Mouse (Mus musculus) megakaryocyte-erythroid progenitor cell, adult 5-6 weeks (primary cell): ENCODE measurements around the gene D430019H16Rik. TPM values are rescaled to one million over a fixed set of nuclear protein-coding genes. Genes with fewer than 3 reads are reported as not detected.

ENCODE experiments used
- ATAC-seq: replicated peaks from 2 replicates; pipeline ENCODE4 v1.8.0; 2016; ENCODE audit warnings: mild to moderate bottlenecking, inconsistent platforms; ENCODE audit not compliant: severe bottlenecking, poor library complexity, low FRiP score, low TSS enrichment
- total RNA-seq, 2 experiments: library from RNA; stranded (forward) in 1 of 2; stranded (reverse) in 1 of 2; fragments of 200-1000, 215-1000 nt in 1 of 2; fragments of >200 nt in 1 of 2; fragmentation: Nextera tagmentation in 1 of 2; gene quantifications; 2 replicates each; pipeline ENCODE4 v1.2.3; 2014 to 2017

The D430019H16Rik gene
- total RNA-seq, 2 experiments from 2014 or later, result not detected

GRCm38 (mm10) chr12:105531724-105532371 is 78.2 kb downstream of the D430019H16Rik start:
- ATAC-seq, result no peak

- ATAC-seq, result no peak
Observed at GRCm38 (mm10) chr12:105534842-105535241, 81.2 kb downstream of the D430019H16Rik start.

- ATAC-seq, result no peak
Observed at GRCm38 (mm10) chr12:105535968-105536760, 82.5 kb downstream of the D430019H16Rik start.

GRCm38 (mm10) chr12:105537162-105537561 is 83.5 kb downstream of the D430019H16Rik start:
- no peak for ATAC-seq

GRCm38 (mm10) chr12:105539649-105540048 is 86.0 kb downstream of the D430019H16Rik start:
- no peak for ATAC-seq

- ATAC-seq, result no peak
Observed at GRCm38 (mm10) chr12:105541590-105542402, 88.1 kb downstream of the D430019H16Rik start.

- ATAC-seq, result no peak
Observed at GRCm38 (mm10) chr12:105542513-105542912, 88.9 kb downstream of the D430019H16Rik start.

Other genes starting within 250 kb of the D430019H16Rik start
- gene Tcl1, start 231.1 kb upstream of the D430019H16Rik start, total RNA-seq (2014; fragmentation: Nextera tagmentation), result not detected in 2 replicates
- not detected in 2 replicates for gene Tcl1, start 231.1 kb upstream of the D430019H16Rik start, total RNA-seq (2017)
- gene Tunar, start 120.0 kb upstream of the D430019H16Rik start, total RNA-seq (2014; fragmentation: Nextera tagmentation), result not detected in 2 replicates
- gene Tunar, start 120.0 kb upstream of the D430019H16Rik start, total RNA-seq (2017), result not detected in 2 replicates
- gene Bdkrb2, start 109.4 kb downstream of the D430019H16Rik start, total RNA-seq (2014; fragmentation: Nextera tagmentation), result not detected in 2 replicates
- gene Bdkrb2, start 109.4 kb downstream of the D430019H16Rik start, total RNA-seq (2017), result not detected in 2 replicates
- not detected in 2 replicates for gene Bdkrb1, start 149.2 kb downstream of the D430019H16Rik start, total RNA-seq (2014; fragmentation: Nextera tagmentation)
- gene Bdkrb1, start 149.2 kb downstream of the D430019H16Rik start, total RNA-seq (2017), result not detected in 2 replicates
- gene Gskip, start 231.0 kb downstream of the D430019H16Rik start, total RNA-seq (2014; fragmentation: Nextera tagmentation), result 15.5 and 20.6 TPM in 2 replicates
- gene Gskip, start 231.0 kb downstream of the D430019H16Rik start, total RNA-seq (2017), result 12.5 and 19.1 TPM in 2 replicates
- 77.7 and 89.6 TPM in 2 replicates for gene Atg2b, start 231.4 kb downstream of the D430019H16Rik start, total RNA-seq (2014; fragmentation: Nextera tagmentation)
- gene Atg2b, start 231.4 kb downstream of the D430019H16Rik start, total RNA-seq (2017), result 37.7 and 41.3 TPM in 2 replicates